Mouse (Mus musculus) midbrain, embryonic 13.5 days (tissue): ENCODE measurements around the gene Atf7ip. TPM values are rescaled to one million over a fixed set of nuclear protein-coding genes. Genes with fewer than 3 reads are reported as not detected.

Experiments
- ATAC-seq: fragments of 200-750 bp; cut with Nextera tagmentation; 2 replicates; pipeline ENCODE4 v1.8.0; 2017; ENCODE audit warnings: mild to moderate bottlenecking, moderate TSS enrichment, moderate library complexity
- H3K27ac ChIP-seq: fragments of 300-500 bp; sonication (generic); 2 replicates; pipeline ENCODE4 v1.5.1; 2015; ENCODE audit warnings: inconsistent platforms, mild to moderate bottlenecking, moderate library complexity
- H3K27me3 ChIP-seq: fragments of 300-500 bp; sonication (generic); 2 replicates; pipeline ENCODE4 v1.6.1; 2015; ENCODE audit warnings: mild to moderate bottlenecking, inconsistent platforms
- H3K36me3 ChIP-seq: fragments of 300-500 bp; sonication (generic); 2 replicates; pipeline ENCODE4 v1.6.1; 2015; ENCODE audit warnings: mild to moderate bottlenecking, inconsistent platforms
- H3K4me1 ChIP-seq: fragments of 300-500 bp; sonication (generic); replicated peaks from 2 replicates; pipeline ENCODE4 v1.6.1; 2015; ENCODE audit warnings: inconsistent platforms
- H3K4me2 ChIP-seq: fragments of 300-500 bp; sonication (generic); replicated peaks from 2 replicates; pipeline ENCODE4 v1.6.1; 2015; ENCODE audit warnings: moderate library complexity, mild to moderate bottlenecking, inconsistent platforms
- H3K4me3 ChIP-seq: fragments of 300-500 bp; sonication (generic); replicated peaks from 2 replicates; pipeline ENCODE4 v1.5.1; 2015; ENCODE audit warnings: mild to moderate bottlenecking, inconsistent platforms
- H3K9ac ChIP-seq: fragments of 300-500 bp; sonication (generic); replicated peaks from 2 replicates; pipeline ENCODE4 v1.6.1; 2015; ENCODE audit warnings: mild to moderate bottlenecking, inconsistent platforms
- H3K9me3 ChIP-seq: fragments of 300-500 bp; sonication (generic); 2 replicates; pipeline ENCODE4 v1.6.1; 2016; ENCODE audit warnings: mild to moderate bottlenecking, inconsistent platforms
- WGBS: fragments of 180-500 bp; shearing (Covaris S2); methylation state at CpG from one replicate; pipeline ENCODE4 v1.1.7; 2015; 5-methylcytosine and 5-hydroxymethylcytosine counted together
- polyA plus RNA-seq: library from polyadenylated mRNA; unstranded; fragments of >200 nt; fragmentation: Nextera tagmentation; extraction: Ambion mirVana; gene quantifications from 2 replicates; pipeline ENCODE4 v1.2.1, GENCODE M21; 2015

Gene Atf7ip
- polyA plus RNA-seq, 1 experiment from 2014 or later: 49.9 TPM

DNA sequence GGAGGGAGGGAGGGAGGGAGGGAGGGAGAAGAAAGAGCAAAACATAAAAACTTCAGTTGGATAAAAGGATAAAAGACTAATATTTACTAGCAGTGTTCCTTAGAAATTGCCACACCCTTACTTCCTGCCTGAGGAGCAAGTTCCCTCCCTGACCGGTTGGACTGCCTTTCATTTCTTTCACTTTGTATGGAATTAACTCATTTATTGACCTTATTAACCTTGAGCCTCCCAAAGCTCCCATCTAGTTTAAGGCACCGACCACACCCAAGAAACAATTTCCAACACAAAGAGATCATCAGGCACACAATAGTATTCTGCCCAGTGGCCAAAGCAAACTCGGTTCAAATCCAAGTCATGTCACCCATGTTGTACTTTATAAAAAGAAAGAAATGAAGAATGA, 16.1 kb upstream of the Atf7ip start:
- Histone ChIP-seq H3K4me3 (no peak overlapping the region), H3K4me2 (no peak overlapping the region), H3K4me1 (peaks cover 6% of the 10 kb centered on the region; the same call in 1 of the 2 replicates), H3K9ac (no peak overlapping the region), H3K27ac (no peak overlapping the region), H3K36me3 (no peaks in the 10 kb centered on the region), H3K27me3 (no peaks in the 10 kb centered on the region), H3K9me3 (no peaks in the 10 kb centered on the region)
- 77% methylated on average over 3 of the region's 3 CpGs for WGBS
- ATAC-seq: no peak

DNA sequence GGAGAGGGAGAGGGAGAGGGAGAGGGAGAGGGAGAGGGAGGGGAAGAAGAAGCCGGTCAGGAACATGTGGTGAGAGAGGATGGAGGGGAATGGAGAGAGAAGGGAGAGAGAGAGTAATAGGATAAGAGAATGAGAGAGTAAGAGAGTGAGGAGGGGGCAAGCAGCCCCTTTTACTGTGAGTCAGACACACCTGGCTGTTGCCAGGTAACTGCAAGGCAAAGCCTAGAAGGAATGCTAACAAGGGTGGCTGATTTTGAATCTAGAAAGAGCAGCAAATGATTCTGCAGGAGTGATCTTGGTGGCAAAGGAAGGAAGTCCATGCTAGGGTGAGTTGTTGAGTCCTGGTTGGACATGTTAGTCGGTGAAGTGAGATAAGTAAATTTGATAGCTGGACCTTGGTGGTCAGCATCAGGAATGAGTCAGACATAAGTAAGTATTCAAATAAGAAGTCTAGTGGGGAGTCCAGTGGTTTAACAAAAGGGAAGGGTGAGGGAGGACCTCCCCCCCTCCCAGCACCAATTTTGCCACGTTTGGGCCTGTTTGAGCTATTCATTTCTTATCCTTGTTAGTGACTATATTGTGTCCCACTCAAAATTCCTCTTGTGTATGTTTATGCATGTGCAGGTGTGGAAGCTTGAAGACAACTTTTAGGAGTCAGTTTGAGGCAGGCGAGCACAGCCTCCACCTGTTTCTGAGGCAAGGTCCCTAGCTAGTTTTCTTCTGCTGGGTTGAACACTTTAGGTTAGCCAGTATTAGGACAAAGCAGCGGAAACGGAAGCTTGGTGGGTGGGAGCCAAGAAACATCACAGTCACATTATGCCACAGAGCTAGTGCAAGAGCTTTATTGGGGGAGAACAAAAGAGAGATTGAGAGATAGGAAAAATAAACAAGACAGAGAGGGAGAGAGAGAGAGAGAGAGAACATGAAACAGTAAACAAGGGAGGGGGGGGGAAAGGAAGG, 15.2 kb upstream of the Atf7ip start:
- WGBS: 71% methylated on average over 6 of the region's 6 CpGs
- no peak for ATAC-seq
- no peaks in the 10 kb centered on the region for H3K36me3 ChIP-seq

DNA sequence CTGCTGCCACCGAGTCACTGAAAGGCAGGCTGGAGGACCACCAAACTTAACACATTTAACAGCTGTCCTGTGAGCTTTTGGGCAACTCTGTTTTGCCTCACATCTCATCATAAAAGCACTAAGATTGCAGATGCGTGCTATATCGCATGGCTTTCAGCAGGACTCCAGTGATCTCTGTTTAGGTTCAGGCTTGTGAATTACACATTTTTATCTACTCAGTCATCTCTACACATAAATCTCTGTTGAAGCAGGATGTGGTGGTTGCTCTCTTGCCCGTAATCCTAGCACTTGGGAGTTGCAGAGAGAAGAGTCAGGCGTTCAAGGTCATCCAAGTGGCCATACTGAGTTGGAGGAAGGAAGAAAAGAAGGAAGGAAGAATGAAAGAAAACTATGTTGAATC, 14.3 kb upstream of the Atf7ip start:
- H3K4me3 ChIP-seq: no peak overlapping the region
- H3K27me3 ChIP-seq: no peaks in the 10 kb centered on the region
- H3K4me2 ChIP-seq: no peak overlapping the region
- H3K27ac ChIP-seq: no peak overlapping the region
- H3K36me3 ChIP-seq: no peaks in the 10 kb centered on the region
- ATAC-seq: no peak
- H3K9ac ChIP-seq: no peak overlapping the region
- H3K4me1 ChIP-seq: peaks cover 4% of the 10 kb centered on the region; the same call in 1 of the 2 replicates
- no peaks in the 10 kb centered on the region for H3K9me3 ChIP-seq
- WGBS: 91% methylated on average over 5 of the region's 5 CpGs

More for the DNA sequence above, 15.2 kb upstream of the Atf7ip start:
- Histone ChIP-seq H3K9me3 (no peaks in the 10 kb centered on the region), H3K9ac (no peak overlapping the region), H3K27me3 (no peaks in the 10 kb centered on the region), H3K4me2 (no peak overlapping the region), H3K27ac (no peak overlapping the region), H3K4me3 (no peak overlapping the region), H3K4me1 (peaks cover 6% of the 10 kb centered on the region; the same call in 1 of the 2 replicates)

DNA sequence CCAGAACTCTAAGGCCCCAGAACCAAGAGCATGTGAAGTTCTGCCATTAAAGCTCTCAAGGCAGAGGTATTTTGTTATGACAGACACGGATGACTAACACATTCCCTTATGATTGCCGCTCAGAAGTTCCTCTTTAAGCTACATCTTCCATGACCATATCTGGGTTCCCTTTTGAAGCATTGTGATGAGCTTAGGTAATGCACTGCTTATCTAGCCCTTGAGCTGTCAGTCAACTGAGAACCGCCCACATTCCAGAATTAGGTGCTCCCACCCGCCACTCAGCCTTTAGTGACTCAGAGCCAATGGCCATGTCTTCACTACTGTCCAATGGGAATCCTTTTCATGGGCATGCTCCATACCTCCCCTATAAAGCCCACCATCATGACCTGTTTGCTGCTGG, 13.7 kb upstream of the Atf7ip start:
- Histone ChIP-seq H3K9me3 (no peaks in the 10 kb centered on the region), H3K36me3 (no peaks in the 10 kb centered on the region), H3K27ac (no peak overlapping the region), H3K4me1 (no peaks in the 10 kb centered on the region), H3K27me3 (no peaks in the 10 kb centered on the region), H3K9ac (no peak overlapping the region), H3K4me3 (no peak overlapping the region), H3K4me2 (no peak overlapping the region)
- 97% methylated on average over 4 of the region's 4 CpGs for WGBS
- ATAC-seq: no peak

DNA sequence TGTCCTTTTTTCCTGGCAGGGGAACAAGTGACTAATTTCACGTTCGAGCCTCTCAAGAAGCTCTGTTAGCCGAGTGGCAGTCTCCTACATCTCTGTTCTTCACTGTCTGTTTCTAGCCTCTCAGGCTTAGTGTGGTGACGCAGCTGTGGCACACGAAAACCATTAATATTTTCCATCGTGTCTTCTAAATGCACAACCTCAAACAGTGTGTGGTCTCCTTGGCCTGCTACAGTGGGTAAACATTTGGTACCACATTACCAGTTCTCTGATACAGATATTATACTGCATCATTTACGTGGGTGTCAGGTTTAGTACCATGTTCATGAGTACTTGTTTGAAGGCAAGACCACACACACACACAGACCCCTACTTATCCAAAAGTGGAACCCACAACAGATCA, 12.5 kb upstream of the Atf7ip start:
- ATAC-seq: no peak
- H3K4me1 ChIP-seq: no peaks in the 10 kb centered on the region
- H3K9me3 ChIP-seq: no peaks in the 10 kb centered on the region
- H3K4me3 ChIP-seq: no peak overlapping the region
- no peaks in the 10 kb centered on the region for H3K27me3 ChIP-seq
- no peak overlapping the region for H3K9ac ChIP-seq
- WGBS: 90% methylated on average over 7 of the region's 7 CpGs
- H3K4me2 ChIP-seq: no peak overlapping the region
- no peaks in the 10 kb centered on the region for H3K36me3 ChIP-seq
- H3K27ac ChIP-seq: no peak overlapping the region

DNA sequence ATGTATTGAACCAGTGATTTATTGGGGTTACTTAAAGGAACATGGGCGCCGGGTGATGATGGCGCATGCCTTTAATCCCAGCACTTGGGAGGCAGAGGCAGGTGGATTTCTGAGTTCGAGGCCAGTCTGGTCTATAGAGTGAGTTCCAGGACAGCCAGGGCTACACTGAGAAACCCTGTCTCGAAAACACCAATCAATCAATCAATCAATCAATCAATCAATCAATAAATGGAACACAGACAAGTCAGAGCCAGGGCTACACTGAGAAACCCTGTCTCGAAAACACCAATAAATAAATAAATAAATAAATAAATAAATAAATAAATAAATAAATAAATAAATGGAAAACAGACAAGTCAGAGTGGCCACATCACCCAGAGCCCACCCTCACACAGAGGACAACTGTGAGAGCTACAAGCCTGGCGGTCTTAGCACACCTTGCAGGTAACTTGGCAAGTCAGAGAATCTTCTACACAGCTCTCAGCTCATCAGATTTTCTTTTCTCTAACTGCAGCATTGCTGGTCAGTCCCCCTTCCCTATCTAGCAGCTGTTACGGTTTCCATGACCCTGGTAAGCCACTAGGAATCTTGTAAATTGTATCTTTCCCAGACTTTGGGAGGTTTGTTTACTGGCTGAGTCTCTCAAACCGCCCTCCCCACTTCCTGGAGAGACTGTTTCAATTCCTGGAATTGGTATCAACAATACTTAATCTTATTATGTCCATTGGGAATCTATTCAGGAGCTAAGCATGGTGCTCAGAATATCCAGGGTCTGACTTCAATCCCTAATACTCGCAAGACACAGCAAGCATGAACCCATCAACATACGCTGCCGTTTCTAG, 11.8 kb upstream of the Atf7ip start:
- Histone ChIP-seq H3K4me1 (no peaks in the 10 kb centered on the region), H3K27ac (no peak overlapping the region), H3K27me3 (no peaks in the 10 kb centered on the region), H3K4me2 (no peak overlapping the region), H3K4me3 (no peak overlapping the region), H3K9me3 (no peaks in the 10 kb centered on the region), H3K9ac (no peak overlapping the region), H3K36me3 (no peaks in the 10 kb centered on the region)
- ATAC-seq: no peak
- 89% methylated on average over 12 of the region's 12 CpGs for WGBS

DNA sequence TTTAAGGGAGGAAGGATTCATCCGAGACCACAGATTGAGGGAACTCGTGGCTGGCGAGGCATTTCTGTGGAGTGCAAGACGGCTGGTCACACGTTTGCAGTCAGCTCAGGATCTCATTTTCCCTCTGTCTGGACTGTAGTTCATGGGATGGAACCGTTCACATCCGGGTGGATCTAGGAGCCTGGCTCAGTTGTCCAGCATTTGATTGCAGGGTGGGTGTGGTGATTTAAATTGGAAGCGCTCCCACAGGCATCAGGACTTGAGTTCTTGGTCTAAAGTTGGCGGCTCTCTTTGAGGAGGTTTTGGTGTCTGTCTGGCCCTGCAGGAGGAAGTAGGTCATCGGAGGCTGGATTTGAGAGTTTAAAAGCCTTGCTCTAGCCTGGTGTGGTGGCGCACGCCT, 10.9 kb upstream of the Atf7ip start:
- H3K4me3 ChIP-seq: no peak overlapping the region
- no peak overlapping the region for H3K9ac ChIP-seq
- no peak overlapping the region for H3K4me2 ChIP-seq
- no peak overlapping the region for H3K27ac ChIP-seq
- WGBS: 93% methylated on average over 12 of the region's 12 CpGs
- H3K4me1 ChIP-seq: no peaks in the 10 kb centered on the region
- H3K36me3 ChIP-seq: no peaks in the 10 kb centered on the region
- no peak for ATAC-seq
- no peaks in the 10 kb centered on the region for H3K27me3 ChIP-seq
- no peaks in the 10 kb centered on the region for H3K9me3 ChIP-seq

DNA sequence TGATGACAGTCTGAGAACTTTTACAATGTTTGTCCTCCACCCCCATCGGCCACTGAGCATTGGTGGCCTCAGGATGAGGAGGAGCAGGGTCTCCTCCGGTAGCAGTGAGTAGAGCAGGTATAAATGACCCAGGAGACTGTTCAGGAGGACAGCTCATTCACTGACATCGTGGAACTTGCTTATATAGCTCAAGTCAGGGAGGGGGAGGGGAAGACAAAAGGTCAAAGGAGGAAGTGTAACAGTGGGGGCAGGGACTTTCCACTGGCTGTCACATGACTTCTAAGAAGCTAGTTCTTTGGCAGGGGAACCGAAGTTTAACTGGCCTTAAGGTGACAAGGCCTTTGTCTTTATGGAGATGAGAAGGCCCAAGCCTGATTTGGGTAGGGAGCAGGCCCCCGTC, 8.2 kb upstream of the Atf7ip start:
- no peak overlapping the region for H3K9ac ChIP-seq
- no peak overlapping the region for H3K4me2 ChIP-seq
- no peaks in the 10 kb centered on the region for H3K27me3 ChIP-seq
- H3K36me3 ChIP-seq: no peaks in the 10 kb centered on the region
- 62% methylated on average over 5 of the region's 5 CpGs for whole genome bisulfite sequencing
- no peak for ATAC-seq
- H3K4me3 ChIP-seq: no peak overlapping the region
- no peaks in the 10 kb centered on the region for H3K9me3 ChIP-seq
- H3K4me1 ChIP-seq: no peaks in the 10 kb centered on the region
- no peak overlapping the region for H3K27ac ChIP-seq

DNA sequence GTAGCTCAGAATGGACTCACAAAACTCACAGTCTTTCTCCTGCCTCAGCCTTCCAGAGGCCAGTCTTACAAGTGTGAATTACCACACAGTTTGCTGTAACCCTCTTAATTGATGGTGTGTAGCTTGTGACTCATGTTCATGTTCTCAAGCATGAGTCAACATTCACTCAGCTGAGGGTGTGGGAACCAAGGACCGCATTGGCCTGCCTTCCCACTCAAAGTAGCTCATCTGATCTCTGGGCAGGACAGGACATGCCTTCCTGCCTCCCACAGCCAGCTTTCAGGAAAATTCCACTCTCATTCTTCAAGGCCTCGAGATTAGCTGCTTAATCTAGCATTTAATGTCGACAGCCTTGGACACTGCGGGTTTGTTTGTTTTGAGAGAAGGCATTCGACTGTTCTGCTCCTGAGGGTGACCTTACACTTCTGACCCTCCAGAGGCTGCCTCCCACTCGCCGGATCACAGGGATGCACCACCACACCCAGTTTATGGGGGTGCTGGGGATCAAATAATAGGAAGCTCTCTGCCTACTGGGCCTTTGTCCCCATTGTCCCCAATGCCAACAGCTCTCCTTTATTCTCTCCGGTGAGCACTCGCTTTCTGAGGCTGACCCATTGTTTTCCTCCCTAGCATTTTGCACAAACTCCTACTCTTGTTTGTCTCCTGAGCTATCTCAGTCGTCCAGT, 6.5 kb upstream of the Atf7ip start:
- no peak for ATAC-seq

DNA sequence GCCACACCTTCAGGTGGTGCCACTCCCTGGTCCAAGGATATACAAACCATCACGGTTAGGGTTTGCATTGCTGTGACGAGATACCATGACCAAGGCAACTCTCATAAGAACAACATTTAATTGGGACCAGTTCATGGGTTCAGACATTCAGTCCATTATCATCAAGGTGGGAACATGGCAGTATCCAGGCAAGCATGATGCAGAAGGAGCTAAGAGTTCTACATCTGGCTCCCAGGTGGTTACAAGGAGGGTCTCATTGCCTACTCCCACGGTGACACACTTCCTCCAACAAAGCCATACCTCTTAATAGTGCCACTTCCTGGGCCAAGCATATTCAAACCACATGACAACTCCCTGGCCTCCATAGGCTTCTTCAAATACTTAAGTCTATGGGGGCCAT, 2.7 kb downstream of the Atf7ip start:
- Histone ChIP-seq H3K4me1 (no peaks in the 10 kb centered on the region), H3K4me2 (no peak overlapping the region), H3K27me3 (no peaks in the 10 kb centered on the region), H3K36me3 (no peaks in the 10 kb centered on the region), H3K9me3 (peaks cover 3% of the 10 kb centered on the region; the same call in 1 of the 2 replicates), H3K4me3 (no peak overlapping the region), H3K9ac (no peak overlapping the region), H3K27ac (no peak overlapping the region)
- ATAC-seq: no peak
- WGBS: 97% methylated on average over 3 of the region's 3 CpGs

More for the DNA sequence above, 6.5 kb upstream of the Atf7ip start:
- H3K4me1 ChIP-seq: no peaks in the 10 kb centered on the region
- no peak overlapping the region for H3K4me2 ChIP-seq
- H3K9me3 ChIP-seq: no peaks in the 10 kb centered on the region
- WGBS: 35% methylated on average over 10 of the region's 10 CpGs
- no peak overlapping the region for H3K4me3 ChIP-seq
- no peaks in the 10 kb centered on the region for H3K27me3 ChIP-seq
- no peak overlapping the region for H3K27ac ChIP-seq
- H3K9ac ChIP-seq: no peak overlapping the region
- H3K36me3 ChIP-seq: no peaks in the 10 kb centered on the region

DNA sequence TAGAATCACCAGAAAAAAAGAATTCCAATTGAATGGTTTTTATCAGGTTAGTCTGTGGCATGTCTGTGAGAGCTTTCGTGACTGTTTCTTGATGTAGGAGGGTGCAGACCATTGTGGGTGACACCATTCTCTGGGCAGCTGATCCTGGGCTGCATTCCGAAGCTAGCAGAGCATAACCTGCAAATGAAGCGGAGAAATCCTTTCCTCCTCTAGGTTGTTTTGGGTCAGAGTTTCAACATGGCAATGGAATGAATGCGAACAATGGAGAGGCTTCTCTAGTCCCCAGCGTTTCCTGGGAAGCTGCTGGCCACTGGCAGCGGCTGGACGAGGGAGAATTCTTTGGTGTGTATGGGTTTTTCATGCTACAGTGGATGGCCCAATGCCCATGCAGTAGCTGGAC, 5.0 kb downstream of the Atf7ip start:
- Histone ChIP-seq H3K4me2 (no peak overlapping the region), H3K9ac (no peak overlapping the region), H3K9me3 (peaks cover 12% of the 10 kb centered on the region), H3K27me3 (no peaks in the 10 kb centered on the region), H3K4me1 (no peaks in the 10 kb centered on the region), H3K4me3 (no peak overlapping the region), H3K27ac (no peak overlapping the region), H3K36me3 (no peaks in the 10 kb centered on the region)
- ATAC-seq: no peak
- WGBS: 33% methylated on average over 7 of the region's 7 CpGs

DNA sequence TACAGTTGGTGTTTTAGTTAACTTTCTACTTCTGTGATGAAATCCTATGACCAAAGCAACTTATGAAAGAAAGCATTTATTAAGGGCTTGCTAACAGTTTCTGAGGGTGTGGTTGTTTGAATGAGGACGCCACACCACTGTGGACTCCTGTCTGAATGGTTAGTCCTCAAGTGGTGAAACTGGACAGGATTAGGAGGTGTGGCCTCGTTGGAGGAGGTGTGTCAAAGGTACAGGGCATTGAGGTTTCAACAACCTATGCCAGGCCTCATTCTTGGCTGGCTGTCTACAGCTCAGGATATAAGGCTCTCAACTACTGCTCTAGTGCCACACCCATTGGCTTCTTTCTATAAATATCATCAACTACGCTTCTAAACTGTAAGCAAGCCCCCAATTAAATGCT, 6.4 kb downstream of the Atf7ip start:
- WGBS: 89% methylated on average over 3 of the region's 3 CpGs
- H3K9me3 ChIP-seq: peaks cover 12% of the 10 kb centered on the region
- ATAC-seq: no peak
- no peaks in the 10 kb centered on the region for H3K4me1 ChIP-seq
- no peak overlapping the region for H3K4me3 ChIP-seq
- no peaks in the 10 kb centered on the region for H3K36me3 ChIP-seq
- H3K27me3 ChIP-seq: no peaks in the 10 kb centered on the region
- H3K27ac ChIP-seq: no peak overlapping the region
- no peak overlapping the region for H3K9ac ChIP-seq
- no peak overlapping the region for H3K4me2 ChIP-seq
